Mouse (Mus musculus) liver, embryonic 16.5 days (tissue): ENCODE results near the gene Pld4. TPM values are rescaled to one million over a fixed set of nuclear protein-coding genes. Genes with fewer than 3 reads are reported as not detected.
A peak's percentile ranks its signal among the peaks of the same experiment; 100 is the strongest.

Experiments
- ATAC-seq: fragments of 200-750 bp; cut with Nextera tagmentation; 2 replicates; pipeline ENCODE4 v1.8.0; 2017; ENCODE audit warnings: low read depth, mild to moderate bottlenecking, moderate number of reproducible peaks, moderate library complexity
- H3K27ac ChIP-seq: fragments of 300-500 bp; sonication (generic); 2 replicates; pipeline ENCODE4 v1.5.1; 2014; ENCODE audit warnings: mild to moderate bottlenecking, low read length
- H3K27me3 ChIP-seq: fragments of 300-500 bp; sonication (generic); 2 replicates; pipeline ENCODE4 v1.6.1; 2014; ENCODE audit warnings: low read depth, low read length, mixed read lengths; ENCODE audit not compliant: control insufficient read depth, insufficient read depth
- H3K36me3 ChIP-seq: fragments of 300-500 bp; sonication (generic); 2 replicates; pipeline ENCODE4 v1.6.1; 2014; ENCODE audit warnings: mild to moderate bottlenecking; ENCODE audit not compliant: control insufficient read depth, insufficient read depth
- H3K4me1 ChIP-seq: fragments of 300-500 bp; sonication (generic); 2 replicates; pipeline ENCODE4 v1.6.1; 2014; ENCODE audit warnings: low read depth, low read length, mixed read lengths; ENCODE audit not compliant: control insufficient read depth
- H3K4me2 ChIP-seq: fragments of 300-500 bp; sonication (generic); 2 replicates; pipeline ENCODE4 v1.6.1; 2014; ENCODE audit warnings: low read depth, low read length, mixed read lengths
- H3K4me3 ChIP-seq: fragments of 300-500 bp; sonication (generic); 2 replicates; pipeline ENCODE4 v1.5.1; 2014; ENCODE audit warnings: low read depth, mild to moderate bottlenecking, low read length
- H3K9ac ChIP-seq: fragments of 300-500 bp; sonication (generic); 2 replicates; pipeline ENCODE4 v1.6.1; 2014; ENCODE audit warnings: low read depth, low read length
- H3K9me3 ChIP-seq: fragments of 300-500 bp; sonication (generic); replicated peaks from 2 replicates; pipeline ENCODE4 v1.6.1; 2016; ENCODE audit warnings: low read length; ENCODE audit not compliant: control insufficient read depth
- WGBS: fragments of 180-500 bp; shearing (Covaris S2); extraction: QIAGEN DNeasy Blood & Tissue Kit; methylation state at CpG from one replicate; pipeline ENCODE4 v1.1.7; 2014; ENCODE audit not compliant: insufficient replicate concordance; 5-methylcytosine and 5-hydroxymethylcytosine counted together
- polyA plus RNA-seq: library from polyadenylated mRNA; unstranded; fragments of >200 nt; fragmentation: Nextera tagmentation; extraction: Ambion mirVana; gene quantifications from 2 replicates; pipeline ENCODE4 v1.2.1, GENCODE M21; 2015

Gene Pld4
- polyA plus RNA-seq, 1 experiment from 2014 or later = 20.3 TPM

GRCm38 (mm10) chr12:112723028-112723330 is 37.5 kb upstream of the Pld4 start:
- Histone ChIP-seq H3K9ac (no peak overlapping the region), H3K9me3 (no peaks in the 10 kb centered on the region), H3K4me3 (peak overlapping the region; percentile 63), H3K4me1 (peaks cover 3% of the 10 kb centered on the region), H3K36me3 (no peaks in the 10 kb centered on the region), H3K27ac (no peak overlapping the region), H3K27me3 (peaks cover 32% of the 10 kb centered on the region), H3K4me2 (peak overlapping the region; percentile 66)
- no peak for ATAC-seq
- 13% methylated on average over 5 of the region's 5 CpGs for WGBS

- Histone ChIP-seq H3K9ac (no peak overlapping the region), H3K27me3 (peaks cover 32% of the 10 kb centered on the region), H3K36me3 (no peaks in the 10 kb centered on the region), H3K9me3 (no peaks in the 10 kb centered on the region), H3K4me1 (peaks cover 3% of the 10 kb centered on the region), H3K4me3 (no peak overlapping the region), H3K4me2 (0 out of 2 replicates have a peak overlapping the region, but pooled peaks have one; percentile 66), H3K27ac (no peak overlapping the region)
- ATAC-seq = no peak
- 63% methylated on average over 6 of the region's 6 CpGs for WGBS
These were observed 37.0 kb upstream of the Pld4 start for GRCm38 (mm10) chr12:112723445-112723844.

GRCm38 (mm10) chr12:112724077-112724805 is 36.2 kb upstream of the Pld4 start:
- no peak for ATAC-seq
- Histone ChIP-seq H3K4me1 (peaks cover 3% of the 10 kb centered on the region), H3K4me2 (no peak overlapping the region), H3K36me3 (no peaks in the 10 kb centered on the region), H3K9me3 (no peaks in the 10 kb centered on the region), H3K27me3 (peaks cover 32% of the 10 kb centered on the region), H3K4me3 (no peak overlapping the region), H3K9ac (no peak overlapping the region), H3K27ac (no peak overlapping the region)
- 71% methylated on average over 11 of the region's 11 CpGs for WGBS

GRCm38 (mm10) chr12:112727801-112728200 is 32.7 kb upstream of the Pld4 start:
- Histone ChIP-seq H3K9ac (no peak overlapping the region), H3K27me3 (peaks cover 8% of the 10 kb centered on the region), H3K36me3 (no peaks in the 10 kb centered on the region), H3K27ac (no peak overlapping the region), H3K9me3 (no peaks in the 10 kb centered on the region), H3K4me3 (no peak overlapping the region), H3K4me1 (no peaks in the 10 kb centered on the region; the same call in 1 of the 2 replicates), H3K4me2 (no peak overlapping the region)
- no peak for ATAC-seq
- WGBS = 66% methylated on average over 8 of the region's 8 CpGs

- Histone ChIP-seq H3K27ac (no peak overlapping the region), H3K27me3 (no peaks in the 10 kb centered on the region), H3K9ac (no peak overlapping the region), H3K4me2 (no peak overlapping the region), H3K4me1 (no peaks in the 10 kb centered on the region), H3K9me3 (no peaks in the 10 kb centered on the region), H3K36me3 (no peaks in the 10 kb centered on the region), H3K4me3 (no peak overlapping the region)
- 62% methylated on average over 14 of the region's 14 CpGs for WGBS
- no peak for ATAC-seq
These were observed 29.6 kb upstream of the Pld4 start for GRCm38 (mm10) chr12:112730808-112731207.

- Histone ChIP-seq H3K9ac (no peak overlapping the region), H3K4me3 (no peak overlapping the region), H3K9me3 (no peaks in the 10 kb centered on the region), H3K4me2 (no peak overlapping the region), H3K4me1 (no peaks in the 10 kb centered on the region), H3K27ac (no peak overlapping the region), H3K36me3 (no peaks in the 10 kb centered on the region), H3K27me3 (no peaks in the 10 kb centered on the region)
- no peak for ATAC-seq
- 69% methylated on average over 10 of the region's 10 CpGs for WGBS
These were observed 27.9 kb upstream of the Pld4 start for GRCm38 (mm10) chr12:112732591-112732990.

- H3K9me3 ChIP-seq = no peaks in the 10 kb centered on the region
- no peak for ATAC-seq
- H3K36me3 ChIP-seq = no peaks in the 10 kb centered on the region
- WGBS = 49% methylated on average over 2 of the region's 2 CpGs
- H3K4me1 ChIP-seq = no peaks in the 10 kb centered on the region
- no peak overlapping the region for H3K4me2 ChIP-seq
- H3K27ac ChIP-seq = no peak overlapping the region
- no peaks in the 10 kb centered on the region for H3K27me3 ChIP-seq
- no peak overlapping the region for H3K9ac ChIP-seq
- no peak overlapping the region for H3K4me3 ChIP-seq
These were observed 26.2 kb upstream of the Pld4 start for GRCm38 (mm10) chr12:112734108-112734820.

GRCm38 (mm10) chr12:112734881-112735655 is 25.4 kb upstream of the Pld4 start:
- Histone ChIP-seq H3K4me3 (no peak overlapping the region), H3K4me1 (no peaks in the 10 kb centered on the region), H3K9me3 (no peaks in the 10 kb centered on the region), H3K9ac (no peak overlapping the region), H3K36me3 (no peaks in the 10 kb centered on the region), H3K4me2 (no peak overlapping the region), H3K27me3 (no peaks in the 10 kb centered on the region), H3K27ac (no peak overlapping the region)
- 75% methylated on average over 19 of the region's 19 CpGs for WGBS
- ATAC-seq = no peak
